ENCODE assay signal across 21 mouse cellular contexts in genomic region chr5:25012134-25012533, GRCm38 (mm10).
"Had no signal": no experiment of that assay in that cellular context is flagged by ENCODE, and none has a peak within 500 bp of the region (broad histone marks: within the 10 kb centered on the region; RNA-seq: fewer than 3 reads in every experiment).

No protein-coding gene starts in this region.

- H3K9ac ChIP-seq: liver, embryonic 13.5 days; liver, embryonic 15.5 days; liver, postnatal 0 days; lung, embryonic 15.5 days; midbrain, embryonic 12.5 days; neural tube, embryonic 13.5 days; neural tube, embryonic 15.5 days; stomach, embryonic 15.5 days had no signal

- H3K27me3 ChIP-seq: liver, embryonic 13.5 days; liver, embryonic 15.5 days; lung, embryonic 15.5 days; neural tube, embryonic 15.5 days; stomach, embryonic 15.5 days had no signal

- H3K27ac ChIP-seq: liver, embryonic 13.5 days; liver, embryonic 15.5 days; lung, embryonic 15.5 days; midbrain, embryonic 10.5 days; midbrain, embryonic 12.5 days; neural tube, embryonic 13.5 days; neural tube, embryonic 15.5 days; stomach, embryonic 15.5 days had no signal

- H3K4me2 ChIP-seq: liver, embryonic 13.5 days; liver, embryonic 15.5 days; lung, embryonic 15.5 days; midbrain, embryonic 12.5 days; neural tube, embryonic 13.5 days; neural tube, embryonic 15.5 days; stomach, embryonic 15.5 days had no signal

- H3K9me3 ChIP-seq: liver, embryonic 13.5 days; liver, embryonic 15.5 days; lung, embryonic 15.5 days; midbrain, embryonic 10.5 days; midbrain, embryonic 12.5 days; neural tube, embryonic 13.5 days; neural tube, embryonic 15.5 days; stomach, embryonic 15.5 days had no signal

- DNase-seq: liver, embryonic 13.5 days; liver, postnatal 0 days; lung, adult 2 months; lung, postnatal 10 days; lung, postnatal 4 days; midbrain, embryonic 14.5 days; retina, postnatal 1 day; right cerebral cortex, adult 18-20 months; right cerebral cortex, postnatal 25 days; right cerebral cortex, postnatal 4 days; thymus, adult 2 months; thymus, postnatal 14 days; thymus, postnatal 4 days had no signal

- H3K4me3 ChIP-seq: liver, embryonic 13.5 days; liver, embryonic 15.5 days; lung, embryonic 15.5 days; midbrain, embryonic 10.5 days; midbrain, embryonic 12.5 days; myocyte; neural tube, embryonic 13.5 days; neural tube, embryonic 15.5 days; stomach, embryonic 15.5 days had no signal

- H3K36me3 ChIP-seq: liver, embryonic 13.5 days; liver, embryonic 15.5 days; lung, embryonic 15.5 days; midbrain, embryonic 10.5 days; midbrain, embryonic 12.5 days; neural tube, embryonic 13.5 days; neural tube, embryonic 15.5 days; stomach, embryonic 15.5 days had no signal

- ATAC-seq: liver, postnatal 0 days had no signal
